Mouse (Mus musculus): ENCODE measurements around the gene Pfkfb1. TPM values are rescaled to one million over a fixed set of nuclear protein-coding genes. Genes with fewer than 3 reads are reported as not detected.

The Pfkfb1 gene
- 7.0 TPM for polyA plus RNA-seq (2017; shearing (Covaris generic))

GRCm38 (mm10) chrX:150588023-150588764 lies at the start of gene Pfkfb1:
Gene Pfkfb1, plus strand, starts transcription at chrX:150588229.

GRCm38 (mm10) chrX:150547239-150547638 lies 40.8 kb upstream of the Pfkfb1 start, which contains the start of gene Alas2:
Gene Alas2, plus strand, starts transcription at chrX:150547375.

GRCm38 (mm10) chrX:150589696-150590095 lies 1.7 kb downstream of the Pfkfb1 start, which contains the start of gene Apex2:
Gene Apex2, minus strand, starts transcription at chrX:150589868.

GRCm38 (mm10) chrX:150656908-150657796 lies 69.1 kb downstream of the Pfkfb1 start, which contains the start of gene Tro:
Gene Tro, minus strand, starts transcription at chrX:150657583.

Other genes starting within 250 kb of the Pfkfb1 start
- gene Tmem29, start 129.1 kb upstream of the Pfkfb1 start, polyA plus RNA-seq (2017; shearing (Covaris generic)): 15.3 TPM
- gene Alas2, start 40.9 kb upstream of the Pfkfb1 start, polyA plus RNA-seq (2017; shearing (Covaris generic)): 10.1 TPM
- 18.7 TPM for gene Apex2, start 1.6 kb downstream of the Pfkfb1 start, polyA plus RNA-seq (2017; shearing (Covaris generic))
- 0.07 TPM for gene Tro, start 69.4 kb downstream of the Pfkfb1 start, polyA plus RNA-seq (2017; shearing (Covaris generic))
- 29.7 TPM for gene Maged2, start 226.1 kb downstream of the Pfkfb1 start, polyA plus RNA-seq (2017; shearing (Covaris generic))